Mouse (Mus musculus) thymus, postnatal 25 days (tissue): ENCODE data around the gene 1700017B05Rik.
"Not testable (repeated sequence)": the region's sequence is repeated elsewhere in the genome, so short reads cannot be mapped to it uniquely, and the experiment has no call there.

Source experiments
- DNase-seq: peaks from one replicate; pipeline ENCODE4 v3.0.0; 2022

Gene 1700017B05Rik

GRCm38 (mm10) chr9:57212448-57213222 is 49.8 kb downstream of the 1700017B05Rik start:
- no peak for DNase-seq

- DNase-seq = peak; percentile 46
These were observed 53.1 kb downstream of the 1700017B05Rik start for GRCm38 (mm10) chr9:57209316-57209715.

- DNase-seq = no peak
These were observed 55.5 kb downstream of the 1700017B05Rik start for GRCm38 (mm10) chr9:57206896-57207295.

- DNase-seq = not testable (repeated sequence)
These were observed 58.8 kb downstream of the 1700017B05Rik start for GRCm38 (mm10) chr9:57203571-57203970.
